Mouse (Mus musculus) urinary bladder, adult 18-20 months (tissue): ENCODE measurements around the gene Palm2.

Experiments used
- DNase-seq, 2 experiments: peaks; one replicate each; pipeline ENCODE4 v3.0.0; 2022; ENCODE audit warnings: low spot score in 2 of 2, mixed read lengths in 2 of 2

Palm2 gene

GRCm38 (mm10) chr4:57569069-57569355, 135.0 kb downstream of the Palm2 start:
- no peak for DNase-seq

- DNase-seq: no peak
Observed at GRCm38 (mm10) chr4:57569711-57570110, 135.7 kb downstream of the Palm2 start.

GRCm38 (mm10) chr4:57570229-57570628, 136.2 kb downstream of the Palm2 start:
- no peak for DNase-seq

GRCm38 (mm10) chr4:57574181-57574580, 140.1 kb downstream of the Palm2 start:
- DNase-seq: no peak

GRCm38 (mm10) chr4:57574646-57575045, 140.6 kb downstream of the Palm2 start:
- DNase-seq: no peak

- DNase-seq: no peak
Observed at GRCm38 (mm10) chr4:57575686-57576085, 141.6 kb downstream of the Palm2 start.

- DNase-seq: no peak
Observed at GRCm38 (mm10) chr4:57576095-57576494, 142.0 kb downstream of the Palm2 start.

GRCm38 (mm10) chr4:57579683-57580082, 145.6 kb downstream of the Palm2 start:
- DNase-seq: no peak

- DNase-seq: no peak
Observed at GRCm38 (mm10) chr4:57585281-57585800, 151.3 kb downstream of the Palm2 start.

- no peak for DNase-seq
Observed at GRCm38 (mm10) chr4:57586933-57587658, 153.0 kb downstream of the Palm2 start.

- no peak for DNase-seq
Observed at GRCm38 (mm10) chr4:57588356-57588755, 154.3 kb downstream of the Palm2 start.

- DNase-seq: no peak
Observed at GRCm38 (mm10) chr4:57592751-57593150, 158.7 kb downstream of the Palm2 start.

- DNase-seq: no peak
Observed at GRCm38 (mm10) chr4:57599946-57600345, 165.9 kb downstream of the Palm2 start.

GRCm38 (mm10) chr4:57600685-57601457, 166.8 kb downstream of the Palm2 start:
- no peak for DNase-seq

GRCm38 (mm10) chr4:57601458-57601835, 167.4 kb downstream of the Palm2 start:
- DNase-seq: no peak

GRCm38 (mm10) chr4:57601903-57602617, 168.0 kb downstream of the Palm2 start:
- DNase-seq: no peak

GRCm38 (mm10) chr4:57606258-57606657, 172.2 kb downstream of the Palm2 start:
- DNase-seq: no peak

- peak; percentile 66 to 67 for DNase-seq
Observed at GRCm38 (mm10) chr4:57607247-57607942, 173.3 kb downstream of the Palm2 start.

GRCm38 (mm10) chr4:57611303-57612077, 177.4 kb downstream of the Palm2 start:
- DNase-seq: no peak

- no peak for DNase-seq
Observed at GRCm38 (mm10) chr4:57612716-57613115, 178.7 kb downstream of the Palm2 start.

GRCm38 (mm10) chr4:57614686-57615085, 180.6 kb downstream of the Palm2 start:
- no peak for DNase-seq
